ENCODE assay signal across 15 mouse cellular contexts in genomic region chr10:108652831-108653230, GRCm38 (mm10). TPM values are rescaled to one million over a fixed set of nuclear protein-coding genes. Genes with fewer than 3 reads are reported as not detected.
"Had no signal": no experiment of that assay in that cellular context is flagged by ENCODE, and none has a peak within 500 bp of the region (broad histone marks: within the 10 kb centered on the region; RNA-seq: fewer than 3 reads in every experiment).

No protein-coding gene starts in this region.

- H3K4me3 ChIP-seq: limb, embryonic 10.5 days; liver, embryonic 15.5 days; midbrain, embryonic 13.5 days had no signal

- H3K4me2 ChIP-seq: liver, embryonic 11.5 days; liver, embryonic 15.5 days; midbrain, embryonic 13.5 days had no signal

- DNase-seq: kidney, adult 9 months; layer of hippocampus, adult 9-11 months; lung, adult 2 months; lung, postnatal 36 days; thymus, postnatal 4 days had no signal

- H3K27me3 ChIP-seq: liver, embryonic 15.5 days; midbrain, embryonic 13.5 days had no signal

- H3K9me3 ChIP-seq: limb, embryonic 10.5 days; liver, embryonic 15.5 days; midbrain, embryonic 13.5 days had no signal

- ATAC-seq: intestine, postnatal 0 days; lung, postnatal 0 days; midbrain, embryonic 13.5 days had no signal

- H3K4me1 ChIP-seq: limb, embryonic 10.5 days; liver, embryonic 15.5 days; midbrain, embryonic 13.5 days had no signal

- H3K36me3 ChIP-seq: limb, embryonic 10.5 days; liver, embryonic 15.5 days; midbrain, embryonic 13.5 days had no signal

- H3K27ac ChIP-seq: limb, embryonic 10.5 days; liver, embryonic 15.5 days; midbrain, embryonic 13.5 days; stomach, postnatal 0 days had no signal

- H3K9ac ChIP-seq: liver, embryonic 15.5 days; midbrain, embryonic 13.5 days had no signal

RNA-seq across cellular contexts. Expression of gene Gm5136, which starts 47.1 kb away (rescaled TPM):
- total RNA-seq: megakaryocyte progenitor cell, adult 5-6 weeks had no signal
- polyA plus RNA-seq: intestine, postnatal 0 days; limb, embryonic 10.5 days; limb, embryonic 14.5 days; liver, embryonic 11.5 days; liver, embryonic 15.5 days; lung, adult 2 months; lung, postnatal 0 days; midbrain, postnatal 0 days; stomach, postnatal 0 days had no signal
